Mouse (Mus musculus) sigmoid colon, adult 10 weeks (tissue): ENCODE measurements around the gene Olfr980. TPM values are rescaled to one million over a fixed set of nuclear protein-coding genes. Genes with fewer than 3 reads are reported as not detected.

Source experiments
- polyA plus RNA-seq: library from polyadenylated mRNA; stranded (reverse); fragments of 350-450 nt; fragmentation: Illumina TruSeq; extraction: RNeasy Lipid Tissue Mini Kit (QIAGEN cat#74804); gene quantifications from one replicate; pipeline ENCODE4 v1.2.3, GENCODE M21; 2014; ENCODE audit warnings: low read depth, low replicate concordance

Olfr980 gene
- polyA plus RNA-seq: not detected

DNA sequence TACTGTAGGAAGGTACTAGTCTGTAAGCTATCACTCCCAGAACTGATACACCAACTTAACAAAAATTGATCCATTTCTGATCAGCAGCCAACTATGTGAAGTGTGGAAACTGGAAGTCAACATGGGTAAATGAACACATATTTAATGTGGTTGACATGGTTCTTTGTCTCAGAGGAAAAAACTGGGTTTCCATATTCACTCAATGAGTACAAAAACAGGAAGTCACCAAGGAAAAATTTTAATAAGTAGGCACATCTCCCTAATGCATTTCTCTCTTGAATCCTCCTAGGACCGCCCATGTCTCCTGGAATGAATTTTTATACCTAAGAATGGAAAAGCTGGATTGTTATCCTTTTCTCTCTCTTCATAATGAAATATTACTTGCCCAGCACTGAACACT lies at the start of gene Olfr980:
Olfr980 (minus strand) TSS at position 101 of the 400 bp plus-strand sequence.

DNA sequence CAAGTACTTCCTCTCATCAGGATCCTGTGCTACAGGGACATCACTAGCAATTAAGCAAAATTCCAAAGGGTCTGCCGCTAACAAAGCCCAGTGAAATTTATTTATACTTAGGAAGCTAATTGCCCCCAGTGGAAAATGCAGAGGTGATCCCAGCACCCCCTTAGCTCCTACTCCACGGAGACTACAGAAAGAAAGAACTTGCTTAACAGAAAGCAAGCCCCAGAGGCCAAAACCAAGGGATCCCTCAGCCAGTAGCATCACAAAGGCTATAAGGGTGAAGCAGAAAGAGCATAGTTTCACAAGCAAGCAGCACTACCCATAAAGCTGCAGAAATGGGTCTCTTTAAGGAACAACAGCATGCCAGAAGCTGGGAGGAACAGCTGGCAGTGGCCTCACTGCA lies 11.8 kb upstream of the Olfr980 start, which contains the start of gene Olfr981:
Olfr981 (plus strand) TSS at position 301 of the 400 bp plus-strand sequence.

DNA sequence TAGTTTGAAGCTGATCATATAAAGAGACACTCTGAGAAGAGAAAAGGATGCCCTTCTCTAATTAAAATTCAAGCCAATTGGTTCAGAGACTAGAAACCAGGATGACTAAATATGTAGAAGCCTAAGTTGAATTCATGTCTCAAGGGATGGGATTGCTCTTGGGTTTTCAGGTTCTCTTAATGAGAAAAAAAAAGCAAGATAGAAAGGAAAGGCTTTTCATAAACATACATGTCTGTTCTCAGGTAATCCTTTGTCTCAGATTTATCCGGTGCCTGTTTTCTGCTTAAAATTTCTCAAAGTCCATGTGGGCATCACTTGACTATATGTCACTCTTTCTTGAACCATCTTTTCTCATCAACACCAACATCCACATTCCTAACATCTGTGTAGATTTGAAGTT lies 6.0 kb downstream of the Olfr980 start, which contains the start of gene Olfr979:
Olfr979 (minus strand) TSS at position 101 of the 400 bp plus-strand sequence.

DNA sequence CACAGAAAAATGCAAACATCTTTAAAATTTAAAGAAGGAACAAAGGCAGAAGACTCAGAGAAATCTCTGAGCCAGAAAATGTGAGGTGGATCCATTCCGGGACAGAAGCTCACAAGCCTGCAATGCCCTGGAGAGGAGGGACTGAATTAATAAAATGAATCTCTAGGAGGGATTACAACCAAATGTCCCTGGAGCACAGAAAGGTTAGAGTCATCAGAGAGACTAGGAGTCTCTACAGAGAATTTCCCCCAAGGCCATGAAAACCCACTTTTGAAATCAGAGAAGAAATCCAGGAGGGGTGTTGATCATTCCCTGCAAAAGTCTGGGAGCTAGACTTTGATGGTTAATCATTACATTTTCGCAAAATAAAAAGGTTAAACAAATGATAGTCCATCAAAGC lies 17.6 kb downstream of the Olfr980 start, which contains the start of gene Olfr978:
Olfr978 (plus strand) TSS at position 301 of the 400 bp plus-strand sequence.

DNA sequence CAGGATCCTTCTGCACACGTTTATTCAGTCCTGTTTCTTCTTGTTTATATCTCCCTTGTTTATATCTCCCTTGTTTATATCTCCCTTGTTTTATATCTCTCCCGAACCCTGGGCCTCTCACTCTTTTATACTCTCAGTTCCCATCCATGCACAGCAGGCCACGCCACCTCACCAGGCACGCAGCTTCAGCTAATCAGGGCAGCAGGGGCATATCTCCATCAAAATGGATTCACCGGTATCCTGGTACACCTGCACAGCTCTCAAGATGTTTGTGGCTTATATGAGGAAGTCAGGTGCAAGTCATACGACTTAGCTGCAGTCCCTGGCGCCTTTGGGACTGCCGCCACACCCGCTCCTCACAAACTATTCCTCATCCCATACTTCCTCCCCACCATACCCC lies 48.3 kb downstream of the Olfr980 start, which contains the start of gene Olfr976:
Olfr976 (minus strand) TSS at position 101 of the 400 bp plus-strand sequence.

Other genes starting within 250 kb of the Olfr980 start
- not detected for gene Olfr968, start 226.3 kb downstream of the Olfr980 start, polyA plus RNA-seq
- gene Olfr969, start 218.6 kb downstream of the Olfr980 start, polyA plus RNA-seq: not detected
- gene Olfr970, start 200.7 kb downstream of the Olfr980 start, polyA plus RNA-seq: not detected
- not detected for gene Olfr971, start 172.7 kb downstream of the Olfr980 start, polyA plus RNA-seq
- gene Olfr972, start 143.2 kb downstream of the Olfr980 start, polyA plus RNA-seq: not detected
- gene Olfr229, start 102.2 kb downstream of the Olfr980 start, polyA plus RNA-seq: not detected
- gene Olfr974, start 72.1 kb downstream of the Olfr980 start, polyA plus RNA-seq: not detected
- not detected for gene Olfr975, start 57.5 kb downstream of the Olfr980 start, polyA plus RNA-seq
- not detected for gene Olfr976, start 48.4 kb downstream of the Olfr980 start, polyA plus RNA-seq
- gene Olfr978, start 17.5 kb downstream of the Olfr980 start, polyA plus RNA-seq: not detected
- not detected for gene Olfr979, start 6.1 kb downstream of the Olfr980 start, polyA plus RNA-seq
- not detected for gene Olfr981, start 11.9 kb upstream of the Olfr980 start, polyA plus RNA-seq
- not detected for gene Olfr982, start 64.2 kb upstream of the Olfr980 start, polyA plus RNA-seq
- not detected for gene Olfr983, start 84.0 kb upstream of the Olfr980 start, polyA plus RNA-seq
- gene Olfr984, start 104.6 kb upstream of the Olfr980 start, polyA plus RNA-seq: not detected
- not detected for gene Olfr985, start 120.6 kb upstream of the Olfr980 start, polyA plus RNA-seq
- gene Tmem225, start 138.5 kb upstream of the Olfr980 start, polyA plus RNA-seq: not detected
- gene Olfr986, start 171.3 kb upstream of the Olfr980 start, polyA plus RNA-seq: not detected
- 3.5 TPM for gene Zfp202, start 182.7 kb upstream of the Olfr980 start, polyA plus RNA-seq